Mouse (Mus musculus): ENCODE results near the gene Adgrb2. TPM values are rescaled to one million over a fixed set of nuclear protein-coding genes. Genes with fewer than 3 reads are reported as not detected.
A peak's percentile ranks its signal among the peaks of the same experiment; 100 is the strongest.

The Adgrb2 gene
- total RNA-seq, 2 experiments from 2014 or later = 1.2 TPM; not detected in 1

GRCm38 (mm10) chr4:129985671-129986441 is 1.2 kb downstream of the Adgrb2 start:
- no peak for ATAC-seq (replicated peaks; ENCODE audit: low FRiP score, low TSS enrichment, poor library complexity, severe bottlenecking)

GRCm38 (mm10) chr4:129987825-129988504 is 3.3 kb downstream of the Adgrb2 start:
- ATAC-seq (replicated peaks; ENCODE audit: low FRiP score, low TSS enrichment, poor library complexity, severe bottlenecking) = no peak

- no peak for ATAC-seq (replicated peaks; ENCODE audit: low FRiP score, low TSS enrichment, poor library complexity, severe bottlenecking)
Measured at GRCm38 (mm10) chr4:129989925-129990324, 5.3 kb downstream of the Adgrb2 start.

GRCm38 (mm10) chr4:129992720-129993119 is 8.1 kb downstream of the Adgrb2 start:
- no peak for ATAC-seq (replicated peaks; ENCODE audit: low FRiP score, low TSS enrichment, poor library complexity, severe bottlenecking)

GRCm38 (mm10) chr4:129993213-129993612 is 8.5 kb downstream of the Adgrb2 start:
- ATAC-seq (replicated peaks; ENCODE audit: low FRiP score, low TSS enrichment, poor library complexity, severe bottlenecking) = no peak

GRCm38 (mm10) chr4:129993944-129994695 is 9.4 kb downstream of the Adgrb2 start:
- no peak for ATAC-seq (replicated peaks; ENCODE audit: low FRiP score, low TSS enrichment, poor library complexity, severe bottlenecking)

- ATAC-seq (replicated peaks; ENCODE audit: low FRiP score, low TSS enrichment, poor library complexity, severe bottlenecking) = no peak
Measured at GRCm38 (mm10) chr4:129994728-129995127, 10.1 kb downstream of the Adgrb2 start.

GRCm38 (mm10) chr4:129995255-129995654 is 10.6 kb downstream of the Adgrb2 start:
- no peak for ATAC-seq (replicated peaks; ENCODE audit: low FRiP score, low TSS enrichment, poor library complexity, severe bottlenecking)

- ATAC-seq (replicated peaks; ENCODE audit: low FRiP score, low TSS enrichment, poor library complexity, severe bottlenecking) = no peak
Measured at GRCm38 (mm10) chr4:129996015-129996414, 11.3 kb downstream of the Adgrb2 start.

- ATAC-seq (replicated peaks; ENCODE audit: low FRiP score, low TSS enrichment, poor library complexity, severe bottlenecking) = no peak
Measured at GRCm38 (mm10) chr4:129998124-129998523, 13.5 kb downstream of the Adgrb2 start.

GRCm38 (mm10) chr4:130001710-130002109 is 17.0 kb downstream of the Adgrb2 start:
- no peak for ATAC-seq (replicated peaks; ENCODE audit: low FRiP score, low TSS enrichment, poor library complexity, severe bottlenecking)

GRCm38 (mm10) chr4:130002157-130002556 is 17.5 kb downstream of the Adgrb2 start:
- ATAC-seq (replicated peaks; ENCODE audit: low FRiP score, low TSS enrichment, poor library complexity, severe bottlenecking) = no peak

- no peak for ATAC-seq (replicated peaks; ENCODE audit: low FRiP score, low TSS enrichment, poor library complexity, severe bottlenecking)
Measured at GRCm38 (mm10) chr4:130005593-130005992, 20.9 kb downstream of the Adgrb2 start.

GRCm38 (mm10) chr4:130006533-130006932 is 21.9 kb downstream of the Adgrb2 start:
- ATAC-seq (replicated peaks; ENCODE audit: low FRiP score, low TSS enrichment, poor library complexity, severe bottlenecking) = 0 out of 2 replicates have a peak, but pooled peaks have one; percentile 24

- ATAC-seq (replicated peaks; ENCODE audit: low FRiP score, low TSS enrichment, poor library complexity, severe bottlenecking) = no peak
Measured at GRCm38 (mm10) chr4:130009043-130009442, 24.4 kb downstream of the Adgrb2 start.

- ATAC-seq (replicated peaks; ENCODE audit: low FRiP score, low TSS enrichment, poor library complexity, severe bottlenecking) = no peak
Measured at GRCm38 (mm10) chr4:130010723-130011122, 26.1 kb downstream of the Adgrb2 start.

- no peak for ATAC-seq (replicated peaks; ENCODE audit: low FRiP score, low TSS enrichment, poor library complexity, severe bottlenecking)
Measured at GRCm38 (mm10) chr4:130012234-130012633, 27.6 kb downstream of the Adgrb2 start.

- no peak for ATAC-seq (replicated peaks; ENCODE audit: low FRiP score, low TSS enrichment, poor library complexity, severe bottlenecking)
Measured at GRCm38 (mm10) chr4:130013111-130013510, 28.4 kb downstream of the Adgrb2 start.

GRCm38 (mm10) chr4:130016010-130016409 is 31.3 kb downstream of the Adgrb2 start:
- ATAC-seq (replicated peaks; ENCODE audit: low FRiP score, low TSS enrichment, poor library complexity, severe bottlenecking) = 0 out of 2 replicates have a peak, but pooled peaks have one; percentile 40

- ATAC-seq (replicated peaks; ENCODE audit: low FRiP score, low TSS enrichment, poor library complexity, severe bottlenecking) = no peak
Measured at GRCm38 (mm10) chr4:130017036-130017674, 32.5 kb downstream of the Adgrb2 start.
